Mouse (Mus musculus) heart, postnatal 0 days (tissue): ENCODE data around the gene Sufu. TPM values are rescaled to one million over a fixed set of nuclear protein-coding genes. Genes with fewer than 3 reads are reported as not detected.
A peak's percentile ranks its signal among the peaks of the same experiment; 100 is the strongest.

Experiments used
- ATAC-seq: fragments of 200-750 bp; cut with Nextera tagmentation; 2 replicates; pipeline ENCODE4 v1.8.0; 2017; ENCODE audit warnings: low read depth, moderate number of reproducible peaks, moderate library complexity; ENCODE audit not compliant: insufficient read depth
- DNase-seq: peaks from one replicate; pipeline ENCODE4 v3.0.0-alpha.2; 2016; ENCODE audit warnings: low spot score
- H3K27ac ChIP-seq: fragments of 300-500 bp; sonication (generic); 2 replicates; pipeline ENCODE4 v1.5.1; 2014; ENCODE audit warnings: low read depth, mild to moderate bottlenecking
- H3K27me3 ChIP-seq: fragments of 300-500 bp; sonication (generic); 2 replicates; pipeline ENCODE4 v1.6.1; 2014; ENCODE audit warnings: low read length, mixed read lengths; ENCODE audit not compliant: control insufficient read depth, insufficient read depth
- H3K36me3 ChIP-seq: fragments of 300-500 bp; sonication (generic); replicated peaks from 2 replicates; pipeline ENCODE4 v1.6.1; 2014; ENCODE audit warnings: low read length, mixed read lengths; ENCODE audit not compliant: control insufficient read depth, insufficient read depth
- H3K4me1 ChIP-seq: fragments of 300-500 bp; sonication (generic); 2 replicates; pipeline ENCODE4 v1.6.1; 2014; ENCODE audit warnings: antibody characterized with exemption; ENCODE audit not compliant: control insufficient read depth, insufficient read depth
- H3K4me2 ChIP-seq: fragments of 300-500 bp; sonication (generic); 2 replicates; pipeline ENCODE4 v1.6.1; 2014; ENCODE audit warnings: low read depth, mild to moderate bottlenecking, low read length, moderate library complexity
- H3K4me3 ChIP-seq: fragments of 300-500 bp; sonication (generic); 2 replicates; pipeline ENCODE4 v1.5.1; 2014; ENCODE audit warnings: low read depth, low read length
- H3K9ac ChIP-seq: fragments of 300-500 bp; sonication (generic); replicated peaks from 2 replicates; pipeline ENCODE4 v1.6.1; 2014; ENCODE audit warnings: low read depth, low read length, mixed read lengths
- H3K9me3 ChIP-seq: fragments of 300-500 bp; sonication (generic); replicated peaks from 2 replicates; pipeline ENCODE4 v1.6.1; 2016; ENCODE audit warnings: low read length; ENCODE audit not compliant: control insufficient read depth
- CTCF ChIP-seq: IDR thresholded peaks from 2 replicates; pipeline ENCODE4 v1.5.1; 2016; ENCODE audit warnings: antibody characterized with exemption, control low read depth, low read depth
- EP300 ChIP-seq: IDR thresholded peaks from 2 replicates; pipeline ENCODE4 v1.6.1; 2016; ENCODE audit warnings: antibody characterized with exemption, low read depth
- WGBS: fragments of 180-500 bp; shearing (Covaris S2); extraction: QIAGEN DNeasy Blood & Tissue Kit; methylation state at CpG from one replicate; pipeline ENCODE4 v1.1.7; 2014; 5-methylcytosine and 5-hydroxymethylcytosine counted together
- polyA plus RNA-seq: library from polyadenylated mRNA; unstranded; fragments of >200 nt; fragmentation: Nextera tagmentation; extraction: Ambion mirVana; gene quantifications from 2 replicates; pipeline ENCODE4 v1.2.1, GENCODE M21; 2015
- total RNA-seq: library from RNA; depleted of rRNA; stranded (reverse); fragments of >200 nt; gene quantifications from 2 replicates; pipeline ENCODE4 v1.2.3, GENCODE M21; 2014; ENCODE audit warnings: low replicate concordance

Gene Sufu
- total and polyA plus RNA-seq, 2 experiments from 2014 or later, result 9.2 to 11.0 TPM

DNA sequence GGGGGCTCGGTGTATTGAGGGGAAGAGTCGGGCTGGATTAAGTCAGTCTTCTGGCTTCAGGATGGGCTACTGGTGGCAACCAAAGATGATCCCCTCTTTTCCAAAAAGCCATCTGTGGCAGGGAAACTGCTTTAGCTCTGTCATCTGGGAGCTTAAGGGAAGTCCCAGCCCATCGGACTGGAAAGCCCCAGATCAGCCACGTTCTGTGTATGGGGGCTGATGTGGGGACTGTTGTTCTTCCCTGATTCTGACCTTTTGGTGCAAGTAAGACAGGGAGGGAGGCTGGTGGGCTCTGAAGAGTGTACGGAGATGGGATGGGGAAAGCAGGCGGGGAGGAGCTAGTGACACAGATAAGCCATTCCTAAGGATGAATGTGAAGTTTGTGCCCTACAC lies 127.5 kb downstream of the Sufu start:
- ATAC-seq, result no peak
- Histone ChIP-seq H3K27me3 (no peaks in the 10 kb centered on the region), H3K9ac (peak overlapping the region; percentile 17; the same call in 1 of the 2 replicates), H3K9me3 (no peaks in the 10 kb centered on the region), H3K4me2 (peak overlapping the region; percentile 50), H3K4me3 (peak overlapping the region; percentile 12), H3K27ac (peak overlapping the region; percentile 79), H3K36me3 (no peaks in the 10 kb centered on the region), H3K4me1 (peaks cover 54% of the 10 kb centered on the region)
- WGBS, result 16% methylated on average over 6 of the region's 6 CpGs
- TF ChIP-seq EP300 (no peak), CTCF (no peak)
- DNase-seq, result no peak

DNA sequence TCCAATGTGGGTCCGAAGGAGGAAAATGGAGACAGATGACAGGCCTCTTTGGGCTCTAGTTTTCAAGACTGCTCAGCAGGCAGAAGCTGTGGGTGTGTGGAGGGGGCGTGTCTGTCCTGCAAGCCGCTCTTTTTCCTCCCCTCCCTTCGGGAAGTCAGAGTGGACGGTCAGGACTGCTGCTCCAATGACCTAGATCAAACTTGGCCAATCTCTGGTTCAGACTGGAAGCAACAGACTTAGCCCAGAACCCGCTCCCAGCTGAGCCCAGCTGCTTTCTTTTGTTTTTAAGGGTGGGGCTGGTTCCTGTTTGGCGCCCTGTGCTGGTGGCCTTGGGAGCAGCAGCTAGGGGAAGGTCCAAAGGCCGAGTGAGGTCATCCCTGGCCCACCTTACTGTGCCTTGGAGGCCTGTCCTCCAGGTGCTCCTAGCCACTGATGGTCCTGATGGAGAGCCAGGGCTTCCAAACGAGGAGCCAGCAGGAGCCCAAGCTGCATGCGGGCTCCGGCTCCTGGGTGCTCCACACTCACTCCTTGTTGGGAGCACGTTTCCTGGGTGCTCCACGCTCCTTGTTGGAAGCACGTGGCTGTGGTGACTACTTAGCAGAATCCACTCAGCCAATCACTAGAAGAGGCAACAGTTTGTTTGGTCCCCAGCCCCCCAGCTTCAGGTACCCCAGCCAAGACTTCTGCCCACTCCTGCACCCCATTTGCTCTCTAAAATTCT lies 128.1 kb downstream of the Sufu start:
- ATAC-seq (peak; percentile 12), DNase-seq (no peak)
- Histone ChIP-seq H3K9ac (peak overlapping the region; percentile 17; the same call in 1 of the 2 replicates), H3K36me3 (no peaks in the 10 kb centered on the region), H3K9me3 (no peaks in the 10 kb centered on the region), H3K4me3 (no peak overlapping the region), H3K27me3 (no peaks in the 10 kb centered on the region), H3K4me2 (peak overlapping the region; percentile 50), H3K27ac (peak overlapping the region; percentile 79), H3K4me1 (peaks cover 58% of the 10 kb centered on the region)
- TF ChIP-seq CTCF (peak; percentile 31), EP300 (no peak)
- WGBS, result 28% methylated on average over 14 of the region's 14 CpGs

DNA sequence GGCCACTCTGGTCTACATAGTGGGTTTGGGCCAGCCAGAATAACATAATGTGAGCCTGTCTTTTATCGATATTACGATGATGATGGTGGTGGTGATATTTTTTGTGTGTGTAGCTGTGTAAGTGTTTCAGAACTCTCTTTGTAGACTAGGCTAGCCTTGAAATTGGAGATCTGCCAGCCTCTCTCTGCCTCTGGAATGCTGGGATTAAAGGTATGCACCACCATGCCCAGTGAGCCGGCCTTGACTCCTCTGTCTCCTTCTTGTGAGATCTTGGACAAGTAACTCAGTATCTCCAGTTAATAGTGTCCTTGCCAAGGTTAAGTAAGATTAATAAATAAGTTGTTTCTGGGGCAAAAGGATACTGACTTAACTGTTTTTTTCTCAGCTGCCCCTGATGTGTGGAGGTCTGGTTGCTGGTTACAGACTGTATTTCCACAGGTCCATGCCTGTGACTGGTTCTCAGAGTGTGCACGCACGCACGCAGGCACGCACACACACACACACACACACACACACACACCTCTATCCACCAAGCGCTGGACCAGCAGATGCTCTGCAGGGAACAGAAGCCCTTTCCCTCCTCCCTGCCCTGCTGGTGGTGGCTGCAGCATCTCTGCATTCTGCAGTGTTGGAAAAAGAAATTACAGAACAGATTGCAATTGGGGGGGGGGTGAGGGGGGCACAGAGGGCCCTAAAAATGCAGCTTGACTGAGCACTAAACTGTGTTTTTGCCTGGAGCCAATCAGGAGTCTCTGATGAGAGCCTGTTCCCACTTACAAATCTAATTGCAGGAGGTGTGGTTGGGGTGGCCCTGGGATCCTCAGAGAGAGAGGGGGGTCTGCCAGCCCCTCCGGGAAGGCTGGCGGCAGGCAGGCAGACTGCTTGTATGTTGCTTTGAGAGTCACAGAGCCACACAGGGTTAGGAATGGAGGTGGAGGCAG lies 129.3 kb downstream of the Sufu start:
- H3K36me3 ChIP-seq, result no peaks in the 10 kb centered on the region
- H3K27me3 ChIP-seq, result no peaks in the 10 kb centered on the region
- no peak for ATAC-seq
- TF ChIP-seq EP300, result no peak
- 0 out of 2 replicates have a peak overlapping the region, but pooled peaks have one; percentile 79 for H3K27ac ChIP-seq
- DNase-seq, result no peak
- peaks cover 70% of the 10 kb centered on the region for H3K4me1 ChIP-seq
- no peak overlapping the region for H3K4me3 ChIP-seq
- WGBS, result 60% methylated on average over 10 of the region's 10 CpGs
- no peak overlapping the region for H3K9ac ChIP-seq
- H3K4me2 ChIP-seq, result no peak overlapping the region
- H3K9me3 ChIP-seq, result no peaks in the 10 kb centered on the region

GRCm38 (mm10) chr19:46527632-46528528 lies 131.2 kb downstream of the Sufu start:
- DNase-seq (no peak), ATAC-seq (no peak)
- Histone ChIP-seq H3K9ac (no peak overlapping the region), H3K9me3 (no peaks in the 10 kb centered on the region), H3K4me3 (peak overlapping the region; percentile 35; the same call in 1 of the 2 replicates), H3K27ac (peak overlapping the region; percentile 94), H3K4me1 (peaks cover 76% of the 10 kb centered on the region), H3K27me3 (no peaks in the 10 kb centered on the region), H3K4me2 (peak overlapping the region; percentile 70), H3K36me3 (no peaks in the 10 kb centered on the region)
- TF ChIP-seq EP300 (no peak), CTCF (no peak)
- 23% methylated on average over 17 of the region's 17 CpGs for WGBS
